Mouse (Mus musculus) brain, embryonic 14.5 days (tissue): ENCODE measurements around the gene Tmem45b. TPM values are rescaled to one million over a fixed set of nuclear protein-coding genes. Genes with fewer than 3 reads are reported as not detected.

Experiments used
- DNase-seq: peaks from one replicate; pipeline ENCODE4 v3.0.0-alpha.2; 2011; ENCODE audit warnings: low read depth
- CTCF ChIP-seq: fragments of 200-500 bp; IDR thresholded peaks from 2 replicates; pipeline ENCODE4 v1.5.1; 2012; ENCODE audit warnings: inconsistent platforms, mild to moderate bottlenecking, moderate library complexity, borderline replicate concordance; ENCODE audit not compliant: insufficient read depth, insufficient read length; ENCODE audit errors: extremely low read depth
- POLR2A ChIP-seq: fragments of 200-500 bp; IDR thresholded peaks from 2 replicates; pipeline ENCODE4 v1.6.1; 2012; ENCODE audit warnings: mild to moderate bottlenecking, inconsistent platforms, borderline replicate concordance; ENCODE audit not compliant: poor library complexity, insufficient read depth, insufficient read length, severe bottlenecking; ENCODE audit errors: extremely low read depth
- polyA plus RNA-seq: library from polyadenylated mRNA; depleted of rRNA; stranded (reverse); fragments of >200 nt; gene quantifications from 2 replicates; pipeline ENCODE4 v1.2.3, GENCODE M21; 2012; rRNA removed

The Tmem45b gene
- polyA plus RNA-seq, 1 experiment: 0.07 TPM

- TF ChIP-seq POLR2A: no peak
- TF ChIP-seq CTCF: no peak
- DNase-seq: peak; percentile 53
Observed at GRCm38 (mm10) chr9:31386368-31387180, 77.7 kb downstream of the Tmem45b start.

- peak; percentile 97 for DNase-seq
Observed at GRCm38 (mm10) chr9:31385947-31386354, 78.3 kb downstream of the Tmem45b start, which contains the start of gene Nfrkb. Nfrkb (plus strand) TSS chr9:31386192.

DNA sequence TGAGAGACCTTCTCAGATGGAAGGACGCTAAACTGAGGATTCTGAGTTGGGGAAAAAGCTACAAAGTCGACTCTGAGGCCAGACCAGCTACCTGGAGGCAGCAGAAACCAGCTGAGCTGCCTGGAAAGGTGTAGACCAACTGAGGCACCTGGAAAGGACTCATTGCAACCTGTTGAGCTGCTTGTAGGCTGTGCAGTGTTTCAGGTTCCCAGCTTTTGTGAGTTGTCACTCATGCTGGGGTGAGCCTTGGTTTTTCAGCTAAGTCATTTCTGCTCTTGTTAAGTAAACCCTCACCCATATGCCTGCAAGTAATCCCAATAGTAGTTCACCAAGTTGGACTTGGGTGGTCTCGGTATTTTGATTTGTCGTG lies 78.8 kb downstream of the Tmem45b start:
- no peak for DNase-seq
- no peak for TF ChIP-seq CTCF
- TF ChIP-seq POLR2A: no peak

More at GRCm38 (mm10) chr9:31385947-31386354, 78.3 kb downstream of the Tmem45b start, which contains the start of gene Nfrkb:
- TF ChIP-seq POLR2A (peak; percentile 82), CTCF (no peak)

- no peak for TF ChIP-seq POLR2A
- no peak for TF ChIP-seq CTCF
- DNase-seq: no peak
Observed at GRCm38 (mm10) chr9:31384786-31385499, 79.3 kb downstream of the Tmem45b start.

DNA sequence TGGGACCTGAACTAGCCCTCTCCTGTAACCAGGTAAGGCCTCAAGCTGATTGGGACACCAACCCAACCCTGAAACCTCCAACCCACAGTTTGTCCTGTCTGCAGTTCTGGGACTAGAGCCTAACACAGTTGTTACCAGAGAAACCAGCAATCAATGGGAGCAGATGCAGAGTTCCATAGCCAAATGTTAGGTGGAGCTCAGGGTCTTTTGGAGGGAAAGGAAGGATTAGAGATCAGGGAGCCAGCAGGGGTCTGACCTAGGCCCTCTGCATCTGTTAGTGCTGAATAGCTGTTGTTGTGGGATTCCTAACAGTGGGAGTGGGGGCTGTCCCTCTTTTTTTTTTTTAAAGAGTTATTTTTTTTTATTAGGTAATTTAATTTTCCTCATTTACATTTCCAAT lies 87.6 kb downstream of the Tmem45b start:
- DNase-seq: no peak
- TF ChIP-seq CTCF (no peak), POLR2A (no peak)

Other genes with a start within 250 kb of the Tmem45b start
- gene Prdm10, start 183.9 kb downstream of the Tmem45b start, polyA plus RNA-seq: 30.2 and 30.6 TPM in 2 replicates
- 36.4 and 42.3 TPM in 2 replicates for gene Nfrkb, start 78.3 kb downstream of the Tmem45b start, polyA plus RNA-seq